In genomic region chr7:4666871-4667270, GRCm38 (mm10) we compare ENCODE assay signal across 29 mouse cellular contexts. TPM values are rescaled to one million over a fixed set of nuclear protein-coding genes. Genes with fewer than 3 reads are reported as not detected.
DNase-seq lines count a peak whose midpoint lies in the region; ATAC-seq and TF ChIP-seq lines count a peak whose summit lies in the region.
"Had no signal": no experiment of that assay in that cellular context is flagged by ENCODE, and none has a peak within 500 bp of the region (broad histone marks: within the 10 kb centered on the region; RNA-seq: fewer than 3 reads in every experiment).

No protein-coding gene starts in this region.

- H3K9ac ChIP-seq in liver, embryonic 13.5 days = no peak overlapping the region
- H3K9ac ChIP-seq in liver, postnatal 0 days (replicated peaks) = no peak overlapping the region
- H3K9ac ChIP-seq in stomach, postnatal 0 days (ENCODE audit: low read length) = no peak overlapping the region
- H3K9ac ChIP-seq: forebrain, embryonic 13.5 days; forebrain, postnatal 0 days; heart, embryonic 12.5 days; heart, embryonic 15.5 days; hindbrain, embryonic 14.5 days had no signal

- H3K27me3 ChIP-seq in liver, embryonic 13.5 days = no peaks in the 10 kb centered on the region
- no peaks in the 10 kb centered on the region for H3K27me3 ChIP-seq in liver, postnatal 0 days (ENCODE audit: insufficient read depth, low read length)
- H3K27me3 ChIP-seq in stomach, postnatal 0 days (ENCODE audit: control insufficient read depth, insufficient read depth, low read length) = no peaks in the 10 kb centered on the region
- H3K27me3 ChIP-seq: CH12.LX; forebrain, embryonic 13.5 days; heart, embryonic 12.5 days; heart, embryonic 15.5 days; Patski had no signal

- no peak for ATAC-seq in liver, embryonic 13.5 days (ENCODE audit: low read depth)
- ATAC-seq in liver, postnatal 0 days = no peak
- ATAC-seq in stomach, postnatal 0 days (ENCODE audit: low FRiP score, low TSS enrichment) = no peak
- ATAC-seq: forebrain, embryonic 13.5 days; forebrain, postnatal 0 days; hindbrain, postnatal 0 days; inflammation-experienced regulatory T-cells, adult 6 months; intestine, embryonic 16.5 days; Patski had no signal

- DNase-seq in adrenal gland, adult 2 months = peak; percentile 70
- DNase-seq in adrenal gland, adult 18-20 months (ENCODE audit: low spot score in 2 of 2) = no peak
- DNase-seq in liver, embryonic 13.5 days = no peak
- DNase-seq in liver, postnatal 0 days = no peak
- peak; percentile 9 for DNase-seq in stomach, postnatal 0 days (ENCODE audit: low spot score)
- DNase-seq in heart, postnatal 4 days = no peak
- DNase-seq: B cell, adult 2 months; cerebellum, adult 18-20 months; cerebellum, adult 9-10 months; cerebellum, postnatal 14 days; forebrain, postnatal 0 days; gastrocnemius, adult 2 months; gastrocnemius, postnatal 14 days; heart, adult 11 months; heart, postnatal 10 days; heart, postnatal 36 days; kidney, adult 18-20 months had no signal

- H3K36me3 ChIP-seq in liver, embryonic 13.5 days = peaks cover 69% of the 10 kb centered on the region
- H3K36me3 ChIP-seq in liver, postnatal 0 days (replicated peaks; ENCODE audit: insufficient read depth, low read length) = peaks cover 19% of the 10 kb centered on the region
- peaks cover 8% of the 10 kb centered on the region for H3K36me3 ChIP-seq in stomach, postnatal 0 days (ENCODE audit: control insufficient read depth, insufficient read depth, low read length)

- no peaks in the 10 kb centered on the region for H3K9me3 ChIP-seq in liver, embryonic 13.5 days (replicated peaks)
- H3K9me3 ChIP-seq in liver, postnatal 0 days (ENCODE audit: low read length) = no peaks in the 10 kb centered on the region
- no peaks in the 10 kb centered on the region for H3K9me3 ChIP-seq in stomach, postnatal 0 days (ENCODE audit: control insufficient read depth, low read length)
- H3K9me3 ChIP-seq: forebrain, embryonic 10.5 days; forebrain, embryonic 13.5 days; G1E; heart, embryonic 12.5 days; heart, embryonic 15.5 days had no signal

- H3K4me1 ChIP-seq in liver, embryonic 13.5 days (replicated peaks) = peaks cover 33% of the 10 kb centered on the region
- H3K4me1 ChIP-seq in liver, postnatal 0 days (ENCODE audit: insufficient read depth) = peaks cover 18% of the 10 kb centered on the region
- no peaks in the 10 kb centered on the region for H3K4me1 ChIP-seq in stomach, postnatal 0 days (replicated peaks; ENCODE audit: control insufficient read depth, insufficient read depth)
- H3K4me1 ChIP-seq: forebrain, embryonic 10.5 days; forebrain, embryonic 13.5 days; heart, embryonic 12.5 days had no signal

- no peak overlapping the region for H3K4me2 ChIP-seq in liver, embryonic 13.5 days
- H3K4me2 ChIP-seq in liver, postnatal 0 days (ENCODE audit: low read depth, low read length) = no peak overlapping the region
- H3K4me2 ChIP-seq in stomach, postnatal 0 days (replicated peaks; ENCODE audit: low read depth) = no peak overlapping the region
- H3K4me2 ChIP-seq: forebrain, embryonic 13.5 days; heart, embryonic 12.5 days; heart, embryonic 15.5 days; hindbrain, embryonic 14.5 days had no signal

- H3K4me3 ChIP-seq in liver, embryonic 13.5 days (replicated peaks) = no peak overlapping the region
- H3K4me3 ChIP-seq in liver, postnatal 0 days (ENCODE audit: low read depth, low read length) = no peak overlapping the region
- no peak overlapping the region for H3K4me3 ChIP-seq in stomach, postnatal 0 days (ENCODE audit: low read depth, low read length)
- H3K4me3 ChIP-seq: forebrain, embryonic 10.5 days; forebrain, embryonic 13.5 days; gastrocnemius, adult 2 months; heart, embryonic 12.5 days; heart, embryonic 15.5 days had no signal

- TF ChIP-seq EP300 in liver, postnatal 0 days (IDR thresholded peaks at IDR 0.05; ENCODE audit: low read depth) = no peak
- TF ChIP-seq EP300 in stomach, postnatal 0 days (optimal IDR thresholded peaks at IDR 0.05) = no peak

- H3K27ac ChIP-seq in liver, embryonic 13.5 days = 0 out of 2 replicates have a peak overlapping the region, but pooled peaks have one; percentile 1
- no peak overlapping the region for H3K27ac ChIP-seq in liver, postnatal 0 days (ENCODE audit: low read depth)
- no peak overlapping the region for H3K27ac ChIP-seq in stomach, postnatal 0 days (replicated peaks)
- H3K27ac ChIP-seq: forebrain, embryonic 10.5 days; forebrain, embryonic 13.5 days; gastrocnemius, adult 2 months; heart, embryonic 15.5 days; hindbrain, embryonic 14.5 days; hindbrain, postnatal 0 days had no signal

- 87% methylated on average over 5 of the region's 5 CpGs for WGBS in liver, embryonic 13.5 days (ENCODE audit: insufficient replicate concordance)
- 89% methylated on average over 5 of the region's 5 CpGs for WGBS in liver, postnatal 0 days (ENCODE audit: insufficient replicate concordance)
- 96% methylated on average over 5 of the region's 5 CpGs for WGBS in stomach, postnatal 0 days

- no peak for TF ChIP-seq CTCF in liver, postnatal 0 days (IDR thresholded peaks at IDR 0.05; ENCODE audit: low read depth)
- TF ChIP-seq CTCF in stomach, postnatal 0 days (IDR thresholded peaks at IDR 0.05; ENCODE audit: low read depth) = no peak

RNA-seq across cellular contexts. Expression of gene Ppp6r1, which starts 8.1 kb away (rescaled TPM):
- 10 to 100 TPM; 81.8 to 92.3 TPM for total RNA-seq in adrenal gland, adult 2 months (2021)
- 114 and 134 TPM in 2 replicates for polyA plus RNA-seq in adrenal gland, adult 2 months (2012; rRNA removed)
- total RNA-seq in adrenal gland, adult 18-20 months (2021) = 10 to 100 TPM; 79.2 to 98.8 TPM
- 5.7 and 7.1 TPM in 2 replicates for polyA plus RNA-seq in liver, embryonic 13.5 days (2015; fragmentation: Nextera tagmentation; extraction: Ambion mirVana)
- 3.8 and 4.5 TPM in 2 replicates for polyA plus RNA-seq in liver, postnatal 0 days (2015; fragmentation: Nextera tagmentation; extraction: Ambion mirVana)
- polyA plus RNA-seq in stomach, postnatal 0 days (2015; fragmentation: Nextera tagmentation; extraction: Ambion mirVana) = 3.9 and 6.2 TPM in 2 replicates
- total RNA-seq in heart, postnatal 4 days (2021) = 10 to 100 TPM; 79.1 to 81.3 TPM

RNA-seq across cellular contexts. Expression of gene Hspbp1, which starts 18.0 kb away (rescaled TPM):
- total RNA-seq in adrenal gland, adult 2 months (2021) = 10 to 100 TPM; 38.2 to 50.8 TPM
- polyA plus RNA-seq in adrenal gland, adult 2 months (2012; rRNA removed) = 65.6 and 73.2 TPM in 2 replicates
- 10 to 100 TPM; 47.8 TPM for total RNA-seq in adrenal gland, adult 18-20 months (2021)
- polyA plus RNA-seq in liver, embryonic 13.5 days (2015; fragmentation: Nextera tagmentation; extraction: Ambion mirVana) = 77.8 and 83.4 TPM in 2 replicates
- 27.6 and 33.1 TPM in 2 replicates for polyA plus RNA-seq in liver, postnatal 0 days (2015; fragmentation: Nextera tagmentation; extraction: Ambion mirVana)
- polyA plus RNA-seq in stomach, postnatal 0 days (2015; fragmentation: Nextera tagmentation; extraction: Ambion mirVana) = 59.1 and 60.7 TPM in 2 replicates
- total RNA-seq in heart, postnatal 4 days (2021) = 10 to 100 TPM; 51.5 to 54.7 TPM

RNA-seq across cellular contexts. Expression of gene Brsk1, which starts 23.5 kb away (rescaled TPM):
- total RNA-seq in adrenal gland, adult 2 months (2021) = 1 to 10 TPM; 3.1 to 6.5 TPM
- 8.3 and 9.8 TPM in 2 replicates for polyA plus RNA-seq in adrenal gland, adult 2 months (2012; rRNA removed)
- total RNA-seq in adrenal gland, adult 18-20 months (2021) = 1 to 10 TPM; 4.0 to 5.3 TPM
- 0.08 and 0.10 TPM in 2 replicates for polyA plus RNA-seq in liver, embryonic 13.5 days (2015; fragmentation: Nextera tagmentation; extraction: Ambion mirVana)
- polyA plus RNA-seq in liver, postnatal 0 days (2015; fragmentation: Nextera tagmentation; extraction: Ambion mirVana) = not detected in 2 replicates
- 0.36 and 0.42 TPM in 2 replicates for polyA plus RNA-seq in stomach, postnatal 0 days (2015; fragmentation: Nextera tagmentation; extraction: Ambion mirVana)
- total RNA-seq in heart, postnatal 4 days (2021) = 1 to 10 TPM; 4.1 to 5.9 TPM
- polyA plus RNA-seq: G1E had no signal

RNA-seq across cellular contexts. Expression of gene Tmem86b, which starts 35.6 kb away (rescaled TPM):
- total RNA-seq in adrenal gland, adult 2 months (2021) = 1 to 10 TPM; 5.2 to 7.4 TPM
- polyA plus RNA-seq in adrenal gland, adult 2 months (2012; rRNA removed) = 11.6 and 17.8 TPM in 2 replicates
- 1 to 10 TPM; 7.4 to 9.6 TPM for total RNA-seq in adrenal gland, adult 18-20 months (2021)
- 22.6 and 25.1 TPM in 2 replicates for polyA plus RNA-seq in liver, embryonic 13.5 days (2015; fragmentation: Nextera tagmentation; extraction: Ambion mirVana)
- 31.8 and 35.4 TPM in 2 replicates for polyA plus RNA-seq in liver, postnatal 0 days (2015; fragmentation: Nextera tagmentation; extraction: Ambion mirVana)
- 0.22 and 0.23 TPM in 2 replicates for polyA plus RNA-seq in stomach, postnatal 0 days (2015; fragmentation: Nextera tagmentation; extraction: Ambion mirVana)
- total RNA-seq in heart, postnatal 4 days (2021) = 1 to 10 TPM; 6.6 to 8.5 TPM

RNA-seq across cellular contexts. Expression of gene Tmem150b, which starts 58.2 kb away (rescaled TPM):
- total RNA-seq in adrenal gland, adult 2 months (2021) = under 1 TPM; 0.40 to 0.55 TPM
- polyA plus RNA-seq in adrenal gland, adult 2 months (2012; rRNA removed) = 0.30 and 0.42 TPM in 2 replicates
- total RNA-seq in adrenal gland, adult 18-20 months (2021) = under 1 TPM; 0.36 to 0.38 TPM
- 0.09 and 0.15 TPM in 2 replicates for polyA plus RNA-seq in liver, embryonic 13.5 days (2015; fragmentation: Nextera tagmentation; extraction: Ambion mirVana)
- polyA plus RNA-seq in liver, postnatal 0 days (2015; fragmentation: Nextera tagmentation; extraction: Ambion mirVana) = 0.29 and 0.34 TPM in 2 replicates
- 2.2 and 2.4 TPM in 2 replicates for polyA plus RNA-seq in stomach, postnatal 0 days (2015; fragmentation: Nextera tagmentation; extraction: Ambion mirVana)
- total RNA-seq in heart, postnatal 4 days (2021) = under 1 TPM in 1 of 2 experiments, not detected in 1; 0.12 TPM
- total RNA-seq: CH12.LX; forebrain, postnatal 0 days; hindbrain, postnatal 0 days had no signal
- polyA plus RNA-seq: embryonic facial prominence, embryonic 11.5 days; forebrain, postnatal 0 days; heart, embryonic 12.5 days; inflammation-experienced regulatory T-cells, adult 6 months had no signal

Comparison
In these comparisons a context has a peak if more than half of its experiments do, and no peak if none do; other contexts are left out.
1. DNase-seq: peak in adrenal gland, adult 2 months (single experiment) and stomach, postnatal 0 days (single experiment); none in adrenal gland, adult 18-20 months (0 of 2), liver, embryonic 13.5 days (single experiment), liver, postnatal 0 days (single experiment) and heart, postnatal 4 days (single experiment).
2. RNA of gene Ppp6r1, which starts 8.1 kb away (polyA plus RNA-seq): 114 to 134 TPM in adrenal gland, adult 2 months; 5.7 to 7.1 TPM in liver, embryonic 13.5 days, 3.9 to 6.2 TPM in stomach, postnatal 0 days and 3.8 to 4.5 TPM in liver, postnatal 0 days; every median in the first group is over 10 times any median in the second.